Mouse (Mus musculus) heart, embryonic 12.5 days (tissue): Measurements from ENCODE around the gene Krt34. TPM values are rescaled to one million over a fixed set of nuclear protein-coding genes. Genes with fewer than 3 reads are reported as not detected.

Experiments
- ATAC-seq: fragments of 200-750 bp; cut with Nextera tagmentation; 2 replicates; pipeline ENCODE4 v1.8.0; 2017; ENCODE audit warnings: moderate TSS enrichment, moderate library complexity; ENCODE audit not compliant: insufficient number of reproducible peaks, low FRiP score
- H3K27ac ChIP-seq: fragments of 300-500 bp; sonication (generic); 2 replicates; pipeline ENCODE4 v1.5.1; 2016; ENCODE audit warnings: mild to moderate bottlenecking, moderate library complexity; ENCODE audit not compliant: poor library complexity, severe bottlenecking
- H3K27me3 ChIP-seq: fragments of 300-500 bp; sonication (generic); replicated peaks from 2 replicates; pipeline ENCODE4 v1.6.1; 2016; ENCODE audit warnings: mild to moderate bottlenecking, moderate library complexity
- H3K36me3 ChIP-seq: fragments of 300-500 bp; sonication (generic); 2 replicates; pipeline ENCODE4 v1.6.1; 2016; ENCODE audit warnings: mild to moderate bottlenecking, moderate library complexity
- H3K4me1 ChIP-seq: fragments of 300-500 bp; sonication (generic); replicated peaks from 2 replicates; pipeline ENCODE4 v1.6.1; 2016; ENCODE audit warnings: mild to moderate bottlenecking
- H3K4me2 ChIP-seq: fragments of 300-500 bp; sonication (generic); 2 replicates; pipeline ENCODE4 v1.6.1; 2016; ENCODE audit warnings: mild to moderate bottlenecking, moderate library complexity
- H3K4me3 ChIP-seq: fragments of 300-500 bp; sonication (generic); 2 replicates; pipeline ENCODE4 v1.5.1; 2016; ENCODE audit warnings: mild to moderate bottlenecking
- H3K9ac ChIP-seq: fragments of 300-500 bp; sonication (generic); 2 replicates; pipeline ENCODE4 v1.6.1; 2016; ENCODE audit warnings: mild to moderate bottlenecking, moderate library complexity
- H3K9me3 ChIP-seq: fragments of 300-500 bp; sonication (generic); replicated peaks from 2 replicates; pipeline ENCODE4 v1.6.1; 2016; ENCODE audit warnings: mild to moderate bottlenecking, moderate library complexity
- WGBS: fragments of 180-500 bp; shearing (Covaris S2); methylation state at CpG from one replicate; pipeline ENCODE4 v1.1.7; 2016; 5-methylcytosine and 5-hydroxymethylcytosine counted together
- polyA plus RNA-seq: library from polyadenylated mRNA; unstranded; fragments of >200 nt; fragmentation: Nextera tagmentation; extraction: Ambion mirVana; gene quantifications from 2 replicates; pipeline ENCODE4 v1.2.1, GENCODE M21; 2016

Gene Krt34
- not detected in 2 replicates for polyA plus RNA-seq

DNA sequence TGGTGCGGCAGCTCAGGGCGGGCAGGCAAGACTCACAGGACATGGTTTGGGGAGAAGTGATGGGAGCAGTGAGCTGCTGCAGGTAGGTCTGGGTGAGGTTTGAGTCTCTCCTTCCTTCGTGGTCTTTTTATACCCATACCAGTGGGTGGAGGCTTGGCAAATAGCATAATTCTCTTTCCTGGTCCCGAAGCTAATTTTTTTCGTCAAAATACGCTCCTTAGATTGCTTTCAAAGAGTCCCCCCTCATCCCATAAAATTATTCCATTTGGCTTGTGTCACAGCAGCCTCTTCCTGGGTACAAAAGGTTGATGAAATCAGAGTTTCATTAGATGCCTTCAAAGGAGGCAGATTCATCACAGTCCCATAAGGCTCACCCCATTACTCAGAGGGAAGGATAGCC, at the start of gene Krt34:
Krt34 (minus strand) TSS at position 101 of the 400 bp plus-strand sequence.
- H3K27ac ChIP-seq: no peak within 1 kb of the TSS
- no peaks in the 10 kb centered on the region for H3K27me3 ChIP-seq
- no peaks in the 10 kb centered on the region for H3K36me3 ChIP-seq
- H3K4me1 ChIP-seq: peaks cover 3% of the 10 kb centered on the region; the same call in 1 of the 2 replicates
- WGBS: 84% methylated on average over 6 of the region's 6 CpGs
- H3K4me2 ChIP-seq: no peak within 1 kb of the TSS
- H3K4me3 ChIP-seq: no peak within 1 kb of the TSS
- no peak for ATAC-seq
- H3K9me3 ChIP-seq: no peaks in the 10 kb centered on the region
- H3K9ac ChIP-seq: no peak within 1 kb of the TSS

- no peak overlapping the region for H3K9ac ChIP-seq
- H3K4me2 ChIP-seq: no peak overlapping the region
- WGBS: 55% methylated on average over 7 of the region's 7 CpGs
- 0 out of 2 replicates have a peak, but pooled peaks cover 4% of the 10 kb centered on the region for H3K27me3 ChIP-seq
- H3K36me3 ChIP-seq: no peaks in the 10 kb centered on the region
- H3K27ac ChIP-seq: no peak overlapping the region
- H3K9me3 ChIP-seq: 0 out of 2 replicates have a peak, but pooled peaks cover 3% of the 10 kb centered on the region
- no peak overlapping the region for H3K4me3 ChIP-seq
- H3K4me1 ChIP-seq: no peaks in the 10 kb centered on the region
- no peak for ATAC-seq
Observed at GRCm38 (mm10) chr11:100088378-100089025, 47.1 kb upstream of the Krt34 start.

DNA sequence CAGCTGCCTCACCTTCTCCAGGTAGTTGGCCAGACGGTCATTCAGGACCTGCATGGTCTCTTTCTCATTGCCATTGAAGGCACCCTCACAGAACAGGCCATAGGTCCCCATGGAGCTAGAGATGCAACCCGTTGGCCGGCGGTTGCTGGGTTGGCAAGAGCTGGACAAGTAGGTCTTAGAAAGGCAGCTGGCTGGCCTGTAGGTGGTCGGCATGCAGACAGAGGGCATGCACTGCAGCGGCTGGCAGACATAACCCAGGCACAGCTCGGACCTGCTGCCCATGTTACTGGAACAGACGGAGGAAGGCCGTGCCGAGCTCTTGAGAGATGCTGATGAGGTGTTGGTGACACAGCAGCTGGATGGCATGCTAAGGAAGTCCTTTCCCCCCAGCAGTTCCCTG, 46.5 kb upstream of the Krt34 start, which contains the start of gene Krt32:
Krt32 (minus strand) TSS at position 366 of the 400 bp plus-strand sequence.
- Histone ChIP-seq H3K27ac (no peak within 1 kb of the TSS), H3K4me1 (no peaks in the 10 kb centered on the region), H3K27me3 (0 out of 2 replicates have a peak, but pooled peaks cover 3% of the 10 kb centered on the region), H3K36me3 (no peaks in the 10 kb centered on the region), H3K9ac (no peak within 1 kb of the TSS), H3K4me3 (no peak within 1 kb of the TSS), H3K4me2 (no peak within 1 kb of the TSS), H3K9me3 (0 out of 2 replicates have a peak, but pooled peaks cover 3% of the 10 kb centered on the region)
- ATAC-seq: no peak
- WGBS: 86% methylated on average over 10 of the region's 10 CpGs

- Histone ChIP-seq H3K4me1 (no peaks in the 10 kb centered on the region), H3K27me3 (no peaks in the 10 kb centered on the region), H3K9ac (no peak overlapping the region), H3K36me3 (no peaks in the 10 kb centered on the region), H3K4me3 (no peak overlapping the region), H3K4me2 (no peak overlapping the region), H3K27ac (no peak overlapping the region), H3K9me3 (no peaks in the 10 kb centered on the region)
- ATAC-seq: no peak
- 56% methylated on average over 1 of the region's 1 CpGs for WGBS
Observed at GRCm38 (mm10) chr11:100073873-100074272, 32.5 kb upstream of the Krt34 start.

DNA sequence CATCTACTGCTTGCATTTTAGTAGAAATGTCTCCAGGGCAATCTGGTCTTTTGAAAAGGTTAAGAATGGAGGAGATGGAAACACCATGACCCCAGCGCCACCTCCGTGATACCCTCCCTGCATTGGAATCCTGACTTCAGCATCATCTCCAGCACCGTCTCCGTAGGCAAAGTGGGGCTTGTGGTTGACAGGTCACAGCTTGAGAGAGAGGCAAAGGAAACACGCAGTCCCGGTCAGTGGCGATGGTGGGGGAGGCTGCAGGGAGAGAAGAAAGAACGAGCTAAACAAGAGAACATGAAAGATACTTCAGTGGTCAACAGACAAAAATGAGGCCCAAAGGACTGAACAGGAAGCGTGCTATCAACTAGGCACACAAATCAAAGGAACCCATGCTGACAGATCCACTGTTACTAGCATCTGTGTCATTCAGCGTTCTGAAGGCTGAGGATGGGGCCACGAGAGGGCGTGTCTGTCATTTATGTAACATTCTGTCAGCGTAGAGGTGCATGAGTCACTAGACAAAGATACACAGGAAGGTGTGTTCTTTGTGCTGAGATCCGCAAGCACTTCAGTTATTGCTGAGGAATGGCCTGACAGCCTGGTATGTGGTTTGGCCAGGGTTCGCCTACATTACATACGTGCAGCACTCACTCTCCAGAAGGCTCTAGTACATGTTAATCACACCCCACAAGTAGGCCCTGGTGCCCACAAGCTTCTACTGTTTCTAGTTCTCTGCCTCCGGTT, 26.1 kb upstream of the Krt34 start:
- WGBS: 64% methylated on average over 17 of the region's 17 CpGs
- Histone ChIP-seq H3K27ac (no peak overlapping the region), H3K9ac (no peak overlapping the region), H3K9me3 (no peaks in the 10 kb centered on the region), H3K4me2 (no peak overlapping the region), H3K36me3 (no peaks in the 10 kb centered on the region), H3K27me3 (no peaks in the 10 kb centered on the region), H3K4me3 (no peak overlapping the region), H3K4me1 (peaks cover 15% of the 10 kb centered on the region)
- ATAC-seq: no peak

DNA sequence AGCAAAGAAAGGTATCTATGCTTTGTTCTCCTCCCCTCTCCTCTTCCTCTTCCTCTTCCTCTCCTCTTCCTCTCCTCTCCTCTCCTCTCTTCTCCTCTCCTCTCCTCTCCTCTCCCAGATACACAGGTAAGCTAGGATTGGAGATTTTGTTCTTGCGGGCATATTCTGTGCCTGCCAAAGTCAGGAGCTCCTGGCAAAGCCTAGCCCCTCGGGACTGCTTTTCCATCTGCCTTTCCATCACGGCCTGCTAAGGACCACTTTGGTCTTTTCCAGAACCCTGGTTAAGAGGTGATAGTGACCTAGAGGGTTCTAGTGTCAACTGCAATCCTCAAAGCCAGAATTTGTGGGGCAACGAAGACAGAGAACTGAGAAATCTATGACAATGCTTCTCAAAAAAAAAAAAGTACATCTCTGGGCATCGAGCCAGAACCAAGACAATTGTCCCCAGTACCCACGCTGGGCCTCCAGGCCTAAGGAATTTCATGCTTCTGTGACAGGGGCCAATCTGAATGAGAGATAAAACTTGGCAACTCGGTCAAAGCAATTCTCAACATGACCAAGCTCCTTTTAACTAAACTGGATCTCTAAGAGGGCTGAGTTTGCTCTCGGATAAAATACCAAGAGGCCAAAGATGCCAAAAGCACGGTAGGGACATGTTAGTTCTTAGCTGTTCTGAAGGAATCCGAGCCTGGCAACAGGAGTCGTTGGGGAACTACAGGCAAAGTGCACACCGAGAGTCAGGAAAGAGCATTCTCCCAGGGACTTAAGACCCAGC, 25.1 kb upstream of the Krt34 start:
- Histone ChIP-seq H3K4me2 (no peak overlapping the region), H3K4me1 (peaks cover 15% of the 10 kb centered on the region), H3K9ac (no peak overlapping the region), H3K27me3 (no peaks in the 10 kb centered on the region), H3K4me3 (no peak overlapping the region), H3K9me3 (no peaks in the 10 kb centered on the region), H3K27ac (no peak overlapping the region), H3K36me3 (no peaks in the 10 kb centered on the region)
- WGBS: 50% methylated on average over 12 of the region's 12 CpGs
- no peak for ATAC-seq

GRCm38 (mm10) chr11:100058875-100059274, 17.5 kb upstream of the Krt34 start:
- Histone ChIP-seq H3K9me3 (no peaks in the 10 kb centered on the region), H3K4me2 (no peak overlapping the region), H3K36me3 (no peaks in the 10 kb centered on the region), H3K4me1 (no peaks in the 10 kb centered on the region), H3K4me3 (no peak overlapping the region), H3K9ac (no peak overlapping the region), H3K27me3 (no peaks in the 10 kb centered on the region), H3K27ac (no peak overlapping the region)
- WGBS: 73% methylated on average over 8 of the region's 8 CpGs
- no peak for ATAC-seq

GRCm38 (mm10) chr11:100055686-100056655, 14.6 kb upstream of the Krt34 start:
- Histone ChIP-seq H3K9ac (no peak overlapping the region), H3K27me3 (no peaks in the 10 kb centered on the region), H3K27ac (no peak overlapping the region), H3K4me1 (no peaks in the 10 kb centered on the region), H3K9me3 (no peaks in the 10 kb centered on the region), H3K36me3 (no peaks in the 10 kb centered on the region), H3K4me3 (no peak overlapping the region), H3K4me2 (no peak overlapping the region)
- WGBS: 63% methylated on average over 9 of the region's 9 CpGs
- no peak for ATAC-seq

- WGBS: 67% methylated on average over 3 of the region's 3 CpGs
- no peaks in the 10 kb centered on the region for H3K9me3 ChIP-seq
- no peak within 1 kb of the TSS for H3K4me3 ChIP-seq
- ATAC-seq: no peak
- H3K27ac ChIP-seq: no peak within 1 kb of the TSS
- no peaks in the 10 kb centered on the region for H3K36me3 ChIP-seq
- no peaks in the 10 kb centered on the region; the same call in 1 of the 2 replicates for H3K27me3 ChIP-seq
- no peak within 1 kb of the TSS for H3K4me2 ChIP-seq
- peaks cover 10% of the 10 kb centered on the region for H3K4me1 ChIP-seq
- no peak within 1 kb of the TSS for H3K9ac ChIP-seq
Observed at GRCm38 (mm10) chr11:100050451-100050850, 9.1 kb upstream of the Krt34 start, which contains the start of gene Krt31. Krt31 (minus strand) TSS chr11:100050551.

- H3K4me3 ChIP-seq: no peak overlapping the region
- 41% methylated on average over 2 of the region's 2 CpGs for WGBS
Observed at GRCm38 (mm10) chr11:100047193-100047592, 5.8 kb upstream of the Krt34 start.

More at GRCm38 (mm10) chr11:100047193-100047592, 5.8 kb upstream of the Krt34 start:
- no peak overlapping the region for H3K4me2 ChIP-seq
- peaks cover 10% of the 10 kb centered on the region for H3K4me1 ChIP-seq
- H3K36me3 ChIP-seq: no peaks in the 10 kb centered on the region
- no peak for ATAC-seq
- no peaks in the 10 kb centered on the region; the same call in 1 of the 2 replicates for H3K27me3 ChIP-seq
- H3K27ac ChIP-seq: no peak overlapping the region
- no peak overlapping the region for H3K9ac ChIP-seq
- H3K9me3 ChIP-seq: no peaks in the 10 kb centered on the region
